Mouse (Mus musculus): Measurements from ENCODE around the gene Trpm1. TPM values are rescaled to one million over a fixed set of nuclear protein-coding genes. Genes with fewer than 3 reads are reported as not detected.

Gene Trpm1
- total and polyA plus RNA-seq, 3 experiments, result 5.9 to 10.7 (median 6.1) TPM

DNA sequence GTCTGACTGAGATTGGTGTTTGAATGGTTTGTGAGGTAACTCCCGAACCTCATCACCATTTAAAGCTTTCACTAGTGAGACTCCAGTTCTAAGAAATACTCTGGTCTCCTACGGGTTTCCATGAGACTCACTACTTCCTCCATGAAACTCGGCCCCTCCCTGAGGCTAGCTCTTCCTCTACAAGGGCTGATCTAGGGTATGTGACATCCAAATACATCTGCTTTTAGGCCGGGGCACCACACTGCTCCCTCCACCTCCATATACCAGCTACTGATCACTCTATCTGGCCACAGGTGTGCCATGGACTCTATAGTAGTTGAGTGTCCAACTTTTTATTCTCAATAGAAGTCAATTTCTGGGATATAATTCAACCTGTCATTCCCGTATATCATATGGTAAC lies 69.6 kb downstream of the Trpm1 start:
- Histone ChIP-seq H3K27ac (ENCODE audit: insufficient read depth, low read depth) (no peak overlapping the region), H3K4me3 (replicated peaks in 1 of 3; ENCODE audit: low read depth in 2 of 3, low read length in 2 of 3, poor library complexity in 1 of 3) (no peak overlapping the region), H3K36me3 (replicated peaks in 1 of 2; ENCODE audit: control insufficient read depth in 1 of 2, insufficient read depth in 1 of 2, low read length in 1 of 2) (no peaks in the 10 kb centered on the region), H3K9me3 (replicated peaks; ENCODE audit: low read length) (no peaks in the 10 kb centered on the region), H3K9ac (ENCODE audit: insufficient read depth, low read depth) (no peak overlapping the region), H3K27me3 (replicated peaks) (no peaks in the 10 kb centered on the region), H3K4me1 (ENCODE audit: control insufficient read depth in 1 of 2, insufficient read depth in 2 of 2) (peaks cover 4 to 21% of the 10 kb centered on the region in 2 experiments; a peak in 3 of 4 replicates), H3K79me2 (replicated peaks; ENCODE audit: control insufficient read depth, extremely low read depth, insufficient read depth, poor library complexity, severe bottlenecking) (no peaks in the 10 kb centered on the region), H3K4me2 (ENCODE audit: insufficient read depth, low read depth, poor library complexity, severe bottlenecking) (no peak overlapping the region)
- DNase-seq (ENCODE audit: extremely low read depth), result no peak
- in situ Hi-C loops (cut with MboI; ENCODE audit: low pct_ligation_motif_present, low pct_unique_long_range_greater_than_20kb, low sequenced_read_pairs) (no loop called here), dilution Hi-C loops (cut with MboI; ENCODE audit: extremely low pct_ligation_motif_present, extremely low pct_unique_long_range_greater_than_20kb, low sequenced_read_pairs) (no loop called here)
- TF ChIP-seq SMC3 (IDR thresholded peaks at IDR 0.05; ENCODE audit: low read depth, low read length), result no peak

DNA sequence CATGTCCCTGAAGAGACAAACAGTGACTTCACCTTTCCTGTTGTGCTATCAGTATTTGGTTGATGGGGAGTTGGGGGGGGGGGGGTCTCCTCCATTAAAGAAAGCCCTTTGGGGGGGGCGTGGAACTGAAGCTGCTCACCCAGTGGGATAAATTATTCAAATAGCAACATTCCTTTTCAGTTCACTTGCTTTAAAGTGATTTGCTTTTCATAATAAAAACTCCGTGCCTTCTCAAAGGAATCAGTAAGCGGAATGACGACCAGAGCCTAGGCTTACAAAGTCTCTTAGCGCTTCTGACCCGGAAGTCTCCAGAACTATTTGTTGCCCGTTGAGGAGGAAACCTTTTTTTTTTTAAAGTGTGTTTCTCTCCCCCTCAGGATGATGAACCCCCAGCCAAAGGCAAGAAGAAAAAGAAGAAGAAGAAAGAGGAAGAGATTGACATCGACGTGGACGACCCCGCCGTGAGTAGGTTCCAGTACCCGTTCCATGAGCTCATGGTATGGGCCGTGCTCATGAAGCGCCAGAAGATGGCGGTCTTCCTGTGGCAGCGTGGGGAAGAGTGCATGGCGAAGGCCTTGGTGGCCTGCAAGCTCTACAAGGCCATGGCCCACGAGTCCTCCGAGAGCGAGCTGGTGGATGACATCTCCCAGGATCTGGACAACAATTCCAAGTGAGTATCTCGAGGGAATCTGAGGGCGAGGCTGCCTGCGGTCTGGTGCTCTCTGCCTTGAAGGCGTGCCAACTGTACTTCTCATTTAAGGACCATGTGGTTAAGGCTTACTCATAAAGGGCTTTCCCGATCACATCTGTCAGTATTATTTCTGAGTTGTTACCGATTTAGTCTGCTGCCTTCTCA lies 72.9 kb downstream of the Trpm1 start:
- Histone ChIP-seq H3K4me1 (ENCODE audit: control insufficient read depth in 1 of 2, insufficient read depth in 2 of 2) (peaks cover 4 to 21% of the 10 kb centered on the region in 2 experiments; a peak in 3 of 4 replicates), H3K9ac (ENCODE audit: insufficient read depth, low read depth) (peak overlapping the region; percentile 82), H3K79me2 (replicated peaks; ENCODE audit: control insufficient read depth, extremely low read depth, insufficient read depth, poor library complexity, severe bottlenecking) (no peaks in the 10 kb centered on the region), H3K27ac (ENCODE audit: insufficient read depth, low read depth) (peak overlapping the region; percentile 88), H3K9me3 (replicated peaks; ENCODE audit: low read length) (peaks cover 11% of the 10 kb centered on the region), H3K4me2 (ENCODE audit: insufficient read depth, low read depth, poor library complexity, severe bottlenecking) (peak overlapping the region; percentile 86), H3K36me3 (replicated peaks in 1 of 2; ENCODE audit: control insufficient read depth in 1 of 2, insufficient read depth in 1 of 2, low read length in 1 of 2) (peaks cover 8 to 25% of the 10 kb centered on the region in 2 experiments), H3K27me3 (replicated peaks) (no peaks in the 10 kb centered on the region), H3K4me3 (replicated peaks in 1 of 3; ENCODE audit: low read depth in 2 of 3, low read length in 2 of 3, poor library complexity in 1 of 3) (peak overlapping the region; percentile 36 to 54 (median 53))
- in situ Hi-C loops (cut with MboI; ENCODE audit: low pct_ligation_motif_present, low pct_unique_long_range_greater_than_20kb, low sequenced_read_pairs) (no loop called here), dilution Hi-C loops (cut with MboI; ENCODE audit: extremely low pct_ligation_motif_present, extremely low pct_unique_long_range_greater_than_20kb, low sequenced_read_pairs) (no loop called here)
- TF ChIP-seq JUND (conservative IDR thresholded peaks at IDR 0.05; ENCODE audit: low read depth, low read length), result peak; percentile 94
- no peak for TF ChIP-seq ZKSCAN1 (IDR thresholded peaks at IDR 0.05; ENCODE audit: borderline replicate concordance, low read depth, low read length)
- 0 out of 2 replicates have a peak, but pooled peaks have one; percentile 39 for TF ChIP-seq NRF1 (IDR thresholded peaks at IDR 0.05; ENCODE audit: low read depth, low read length)
- peak; percentile 85 for TF ChIP-seq ZNF384 (IDR thresholded peaks at IDR 0.05; ENCODE audit: low read depth, low read length)
- TF ChIP-seq TBP (conservative IDR thresholded peaks at IDR 0.05; ENCODE audit: low read depth, low read length), result peak; percentile 41; the same call in 1 of the 2 replicates
- peak; percentile 91 for TF ChIP-seq MYC (IDR thresholded peaks at IDR 0.05; ENCODE audit: low read depth, low read length)
- peak; percentile 33; the same call in 1 of the 2 replicates for TF ChIP-seq SMC3 (IDR thresholded peaks at IDR 0.05; ENCODE audit: low read depth, low read length)
- peak; percentile 82 for TF ChIP-seq MEF2A (IDR thresholded peaks at IDR 0.05; ENCODE audit: borderline replicate concordance, low read depth, low read length)
- no peak for TF ChIP-seq KAT2A (IDR thresholded peaks at IDR 0.05; ENCODE audit: insufficient replicate concordance, low read length)
- peak; percentile 92 for TF ChIP-seq EP300 (IDR thresholded peaks at IDR 0.05; ENCODE audit: low read length)
- TF ChIP-seq CTCF (conservative IDR thresholded peaks at IDR 0.05 in 1 of 2, IDR thresholded peaks at IDR 0.05 in 1 of 2; ENCODE audit: low read depth in 2 of 2, low read length in 2 of 2), result peak in 1 of 2 experiments; percentile 57; a peak in 2 of 4 replicates
- peak; percentile 80 for TF ChIP-seq NELFE (IDR thresholded peaks at IDR 0.05; ENCODE audit: low read depth, low read length)
- TF ChIP-seq CHD2 (IDR thresholded peaks at IDR 0.05; ENCODE audit: low read length), result no peak
- TF ChIP-seq ELF1 (IDR thresholded peaks at IDR 0.05; ENCODE audit: low read depth, low read length), result peak; percentile 82
- TF ChIP-seq TCF12 (IDR thresholded peaks at IDR 0.05; ENCODE audit: low read depth, low read length), result peak; percentile 69
- peak; percentile 61; the same call in 1 of the 2 replicates for TF ChIP-seq MAFK (IDR thresholded peaks at IDR 0.05; ENCODE audit: insufficient replicate concordance, low read length)
- TF ChIP-seq ZMIZ1 (IDR thresholded peaks at IDR 0.05; ENCODE audit: low read depth, low read length), result no peak; the same call in 1 of the 2 replicates
- TF ChIP-seq HCFC1 (IDR thresholded peaks at IDR 0.05; ENCODE audit: low read depth, low read length), result no peak
- TF ChIP-seq E2F4 (IDR thresholded peaks at IDR 0.05; ENCODE audit: insufficient replicate concordance, low read depth, low read length), result no peak
- peak; percentile 43; the same call in 1 of the 2 replicates for TF ChIP-seq POLR2A (IDR thresholded peaks at IDR 0.05; ENCODE audit: low read depth, low read length)
- peak; percentile 81 for TF ChIP-seq JUN (IDR thresholded peaks at IDR 0.05; ENCODE audit: insufficient read depth, low read depth, low read length)
- peak; percentile 83 for TF ChIP-seq ETS1 (conservative IDR thresholded peaks at IDR 0.05; ENCODE audit: low read depth, low read length)
- peak; percentile 94 for TF ChIP-seq BHLHE40 (IDR thresholded peaks at IDR 0.05; ENCODE audit: low read depth, low read length)
- peak; percentile 68 for TF ChIP-seq MXI1 (IDR thresholded peaks at IDR 0.05; ENCODE audit: low read depth, low read length)
- TF ChIP-seq RCOR1 (conservative IDR thresholded peaks at IDR 0.05; ENCODE audit: low read depth, low read length), result peak; percentile 53; the same call in 1 of the 2 replicates
- TF ChIP-seq MAX (IDR thresholded peaks at IDR 0.05; ENCODE audit: low read length), result peak; percentile 90
- TF ChIP-seq IRF4 (IDR thresholded peaks at IDR 0.05; ENCODE audit: low read depth, low read length), result peak; percentile 94
- TF ChIP-seq POLR2AphosphoS2 (IDR thresholded peaks at IDR 0.05; ENCODE audit: low read depth, low read length), result no peak
- DNase-seq (ENCODE audit: extremely low read depth), result peak; percentile 81

All from CH12.LX (cell line).